Mouse (Mus musculus): ENCODE data around the gene Trub1. TPM values are rescaled to one million over a fixed set of nuclear protein-coding genes. Genes with fewer than 3 reads are reported as not detected.

Trub1 gene
- polyA plus RNA-seq, 1 experiment from 2014 or later: 14.6 TPM

DNA sequence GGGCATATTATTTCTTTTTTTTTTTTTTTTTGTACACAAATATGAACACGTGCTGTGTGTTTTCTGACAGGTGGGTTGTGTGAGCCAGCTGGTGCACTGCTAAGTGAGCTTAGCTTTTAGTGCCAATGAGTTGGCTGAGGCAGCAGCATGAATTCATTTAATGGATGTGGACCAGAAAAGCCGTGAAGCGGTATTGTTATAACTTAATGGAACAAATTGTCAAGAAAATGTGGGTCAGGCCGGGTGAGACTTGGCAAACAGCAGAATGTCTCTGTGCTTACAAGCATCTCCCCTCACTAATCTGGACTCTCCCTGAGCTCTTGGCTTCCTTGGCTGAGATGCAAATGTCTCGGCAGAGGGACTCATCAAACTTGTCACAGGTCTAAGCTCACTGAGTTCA lies 7.7 kb upstream of the Trub1 start:
- ATAC-seq: no peak

GRCm38 (mm10) chr19:57450849-57451248 lies 1.9 kb upstream of the Trub1 start:
- ATAC-seq: no peak
- Histone ChIP-seq H3K27me3 (replicated peaks) (no peaks in the 10 kb centered on the region), H3K4me3 (no peak overlapping the region), H3K36me3 (no peaks in the 10 kb centered on the region), H3K9ac (no peak overlapping the region), H3K27ac (no peak overlapping the region), H3K4me2 (no peak overlapping the region), H3K9me3 (replicated peaks) (no peaks in the 10 kb centered on the region), H3K4me1 (peaks cover 19% of the 10 kb centered on the region)
- 35% methylated on average over 1 of the region's 1 CpGs for WGBS (ENCODE audit: insufficient replicate concordance)

More for the DNA sequence above, 7.7 kb upstream of the Trub1 start:
- no peak overlapping the region for H3K4me3 ChIP-seq
- H3K27ac ChIP-seq: no peak overlapping the region
- 60% methylated on average over 5 of the region's 5 CpGs for WGBS (ENCODE audit: insufficient replicate concordance)
- H3K9ac ChIP-seq: no peak overlapping the region
- H3K36me3 ChIP-seq: no peaks in the 10 kb centered on the region
- no peaks in the 10 kb centered on the region for H3K9me3 ChIP-seq (replicated peaks)
- no peaks in the 10 kb centered on the region for H3K4me1 ChIP-seq
- no peak overlapping the region for H3K4me2 ChIP-seq
- H3K27me3 ChIP-seq (replicated peaks): 0 out of 2 replicates have a peak, but pooled peaks cover 4% of the 10 kb centered on the region

- Histone ChIP-seq H3K4me3 (no peak overlapping the region), H3K4me2 (no peak overlapping the region), H3K9ac (no peak overlapping the region), H3K9me3 (replicated peaks) (no peaks in the 10 kb centered on the region), H3K27ac (no peak overlapping the region), H3K27me3 (replicated peaks) (no peaks in the 10 kb centered on the region), H3K36me3 (no peaks in the 10 kb centered on the region), H3K4me1 (peaks cover 19% of the 10 kb centered on the region)
- no peak for ATAC-seq
- 83% methylated on average over 4 of the region's 4 CpGs for WGBS (ENCODE audit: insufficient replicate concordance)
Measured at GRCm38 (mm10) chr19:57451762-57452161, 950 bp upstream of the Trub1 start.

DNA sequence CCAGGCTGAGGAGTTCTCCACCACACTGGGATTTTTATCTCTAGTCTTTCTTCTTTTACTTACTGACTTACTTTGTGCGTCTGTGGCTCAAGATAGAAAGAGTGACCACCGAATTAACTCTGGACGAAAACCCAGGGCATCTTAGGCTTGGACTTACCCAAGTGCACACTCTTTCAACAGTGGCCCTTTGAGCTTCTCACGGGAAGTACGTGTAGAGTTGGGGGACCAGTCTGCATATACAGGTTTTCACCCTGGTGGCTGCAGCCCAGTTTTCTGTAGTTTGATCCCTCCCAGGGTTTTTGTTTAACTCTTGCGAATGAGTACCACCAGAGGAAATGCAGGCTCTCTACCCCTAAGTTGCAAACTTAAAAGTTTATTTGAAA lies 497 bp downstream of the Trub1 start:
- Histone ChIP-seq H3K4me2 (peak overlapping the region; percentile 78), H3K9ac (peak overlapping the region; percentile 85), H3K27me3 (replicated peaks) (no peaks in the 10 kb centered on the region), H3K4me1 (peaks cover 19% of the 10 kb centered on the region), H3K27ac (peak overlapping the region; percentile 33; the same call in 1 of the 2 replicates), H3K9me3 (replicated peaks) (no peaks in the 10 kb centered on the region), H3K36me3 (peaks cover 3% of the 10 kb centered on the region), H3K4me3 (peak overlapping the region; percentile 82)
- ATAC-seq: peak; percentile 49
- 2% methylated on average over 6 of the region's 6 CpGs for WGBS (ENCODE audit: insufficient replicate concordance)

- no peaks in the 10 kb centered on the region for H3K27me3 ChIP-seq (replicated peaks)
- peaks cover 19% of the 10 kb centered on the region for H3K36me3 ChIP-seq
- WGBS (ENCODE audit: insufficient replicate concordance): 89% methylated on average over 25 of the region's 25 CpGs
- H3K4me2 ChIP-seq: no peak overlapping the region
- H3K4me3 ChIP-seq: no peak overlapping the region
- no peak for ATAC-seq
- H3K9me3 ChIP-seq (replicated peaks): no peaks in the 10 kb centered on the region
- no peak overlapping the region for H3K9ac ChIP-seq
- no peak overlapping the region for H3K27ac ChIP-seq
- H3K4me1 ChIP-seq: peaks cover 19% of the 10 kb centered on the region
Measured at GRCm38 (mm10) chr19:57455286-57455960, 2.7 kb downstream of the Trub1 start.

DNA sequence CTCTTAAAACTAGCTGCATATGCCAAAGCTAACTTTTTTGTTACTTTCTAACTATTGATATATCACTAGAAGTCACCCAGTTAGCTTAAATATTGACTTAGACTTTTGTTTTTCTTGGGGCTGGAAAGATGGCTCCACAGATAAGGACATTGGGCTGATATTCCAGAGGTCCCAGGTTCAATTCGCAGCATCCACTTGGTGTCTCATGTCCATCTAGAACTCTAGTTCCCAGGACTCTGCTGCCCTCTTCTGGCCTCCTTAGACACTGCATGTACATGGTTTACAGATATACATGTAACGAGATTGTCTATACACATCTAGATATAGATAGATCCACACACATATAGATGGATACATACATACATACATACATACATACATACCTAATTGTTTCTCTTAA lies 4.4 kb downstream of the Trub1 start:
- H3K27me3 ChIP-seq (replicated peaks): no peaks in the 10 kb centered on the region
- H3K27ac ChIP-seq: no peak overlapping the region
- no peak overlapping the region for H3K4me2 ChIP-seq
- no peak overlapping the region for H3K4me3 ChIP-seq
- no peak overlapping the region for H3K9ac ChIP-seq
- H3K36me3 ChIP-seq: peaks cover 31% of the 10 kb centered on the region
- peaks cover 19% of the 10 kb centered on the region for H3K4me1 ChIP-seq
- ATAC-seq: no peak
- 58% methylated on average over 2 of the region's 2 CpGs for WGBS (ENCODE audit: insufficient replicate concordance)
- no peaks in the 10 kb centered on the region for H3K9me3 ChIP-seq (replicated peaks)

GRCm38 (mm10) chr19:57463741-57464140 lies 11.0 kb downstream of the Trub1 start:
- 80% methylated on average over 8 of the region's 8 CpGs for WGBS (ENCODE audit: insufficient replicate concordance)
- ATAC-seq: no peak
- H3K4me3 ChIP-seq: no peak overlapping the region
- H3K4me2 ChIP-seq: no peak overlapping the region
- no peaks in the 10 kb centered on the region for H3K9me3 ChIP-seq (replicated peaks)
- H3K4me1 ChIP-seq: no peaks in the 10 kb centered on the region
- no peaks in the 10 kb centered on the region for H3K27me3 ChIP-seq (replicated peaks)
- no peak overlapping the region for H3K9ac ChIP-seq
- H3K36me3 ChIP-seq: peaks cover 71% of the 10 kb centered on the region
- H3K27ac ChIP-seq: no peak overlapping the region

- no peaks in the 10 kb centered on the region for H3K27me3 ChIP-seq (replicated peaks)
- ATAC-seq: no peak
- no peak overlapping the region for H3K4me2 ChIP-seq
- no peak overlapping the region for H3K27ac ChIP-seq
- no peak overlapping the region for H3K4me3 ChIP-seq
- 81% methylated on average over 7 of the region's 7 CpGs for WGBS (ENCODE audit: insufficient replicate concordance)
- H3K4me1 ChIP-seq: no peaks in the 10 kb centered on the region
- H3K9ac ChIP-seq: no peak overlapping the region
- no peaks in the 10 kb centered on the region; the same call in 1 of the 2 replicates for H3K9me3 ChIP-seq (replicated peaks)
- H3K36me3 ChIP-seq: peaks cover 74% of the 10 kb centered on the region
Measured at GRCm38 (mm10) chr19:57465742-57466141, 13.0 kb downstream of the Trub1 start.

GRCm38 (mm10) chr19:57471033-57471432 lies 18.3 kb downstream of the Trub1 start:
- Histone ChIP-seq H3K9me3 (replicated peaks) (no peaks in the 10 kb centered on the region; the same call in 1 of the 2 replicates), H3K9ac (no peak overlapping the region), H3K27me3 (replicated peaks) (no peaks in the 10 kb centered on the region), H3K4me1 (no peaks in the 10 kb centered on the region; the same call in 1 of the 2 replicates), H3K4me2 (no peak overlapping the region), H3K36me3 (peaks cover 66% of the 10 kb centered on the region), H3K4me3 (no peak overlapping the region), H3K27ac (no peak overlapping the region)
- ATAC-seq: no peak
- 80% methylated on average over 12 of the region's 12 CpGs for WGBS (ENCODE audit: insufficient replicate concordance)

DNA sequence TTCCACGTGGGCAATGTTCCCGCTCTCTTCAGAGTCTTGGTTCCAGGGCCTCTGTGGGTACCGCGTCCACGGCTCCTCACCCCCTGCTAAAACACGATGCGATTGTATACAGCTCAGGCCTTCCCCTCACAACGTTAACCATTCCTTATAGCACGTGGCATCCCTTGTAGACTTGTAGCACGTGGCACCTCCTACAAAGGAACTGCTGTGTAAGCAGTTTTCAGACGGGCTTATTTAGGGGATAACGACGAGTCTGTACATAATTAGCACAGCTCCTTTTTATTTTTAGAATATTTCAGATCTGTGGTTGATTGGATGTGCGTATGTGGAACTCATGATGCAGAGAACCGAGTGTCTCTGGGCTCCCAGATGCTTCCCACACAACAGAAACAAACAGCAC lies 19.5 kb downstream of the Trub1 start:
- no peak overlapping the region for H3K27ac ChIP-seq
- no peak overlapping the region for H3K9ac ChIP-seq
- peaks cover 8% of the 10 kb centered on the region for H3K4me1 ChIP-seq
- 83% methylated on average over 15 of the region's 15 CpGs for WGBS (ENCODE audit: insufficient replicate concordance)
- no peak overlapping the region for H3K4me2 ChIP-seq
- peaks cover 55% of the 10 kb centered on the region for H3K36me3 ChIP-seq
- no peaks in the 10 kb centered on the region for H3K27me3 ChIP-seq (replicated peaks)
- no peaks in the 10 kb centered on the region; the same call in 1 of the 2 replicates for H3K9me3 ChIP-seq (replicated peaks)
- ATAC-seq: no peak
- H3K4me3 ChIP-seq: no peak overlapping the region

GRCm38 (mm10) chr19:57473301-57473700 lies 20.6 kb downstream of the Trub1 start:
- WGBS (ENCODE audit: insufficient replicate concordance): 80% methylated on average over 16 of the region's 16 CpGs
- no peak for ATAC-seq

DNA sequence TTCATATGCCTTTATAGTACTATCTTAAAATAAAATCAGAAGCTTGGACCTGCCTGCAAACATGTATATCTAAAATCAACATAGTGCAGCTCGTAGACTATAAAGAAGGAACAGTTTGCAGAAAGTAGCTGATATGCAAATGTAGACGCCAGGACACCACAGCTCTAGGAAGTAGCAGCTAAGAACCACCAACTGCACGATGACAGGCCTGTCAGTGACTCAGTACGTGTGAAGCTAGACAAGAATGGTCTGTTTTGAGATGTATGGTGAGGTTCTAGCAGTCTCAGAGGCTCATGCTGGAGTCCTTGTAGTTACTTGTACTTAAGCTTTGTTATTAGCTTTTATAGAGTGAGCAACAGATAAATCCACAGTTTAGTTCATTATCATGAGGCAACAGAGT lies 22.6 kb downstream of the Trub1 start:
- no peak for ATAC-seq
- no peaks in the 10 kb centered on the region for H3K9me3 ChIP-seq (replicated peaks)
- 52% methylated on average over 4 of the region's 4 CpGs for WGBS (ENCODE audit: insufficient replicate concordance)

More at GRCm38 (mm10) chr19:57473301-57473700, 20.6 kb downstream of the Trub1 start:
- Histone ChIP-seq H3K27ac (no peak overlapping the region), H3K9ac (no peak overlapping the region), H3K27me3 (replicated peaks) (no peaks in the 10 kb centered on the region), H3K4me1 (peaks cover 11% of the 10 kb centered on the region), H3K4me3 (no peak overlapping the region), H3K36me3 (peaks cover 43% of the 10 kb centered on the region), H3K4me2 (no peak overlapping the region), H3K9me3 (replicated peaks) (no peaks in the 10 kb centered on the region; the same call in 1 of the 2 replicates)

GRCm38 (mm10) chr19:57477310-57477709 lies 24.6 kb downstream of the Trub1 start:
- Histone ChIP-seq H3K4me2 (no peak overlapping the region), H3K36me3 (peaks cover 31% of the 10 kb centered on the region), H3K4me3 (no peak overlapping the region), H3K27me3 (replicated peaks) (no peaks in the 10 kb centered on the region), H3K27ac (no peak overlapping the region), H3K4me1 (peaks cover 17% of the 10 kb centered on the region), H3K9ac (no peak overlapping the region), H3K9me3 (replicated peaks) (no peaks in the 10 kb centered on the region)
- WGBS (ENCODE audit: insufficient replicate concordance): 42% methylated on average over 8 of the region's 8 CpGs
- no peak for ATAC-seq

More for the DNA sequence above, 22.6 kb downstream of the Trub1 start:
- Histone ChIP-seq H3K36me3 (peaks cover 26% of the 10 kb centered on the region), H3K4me3 (no peak overlapping the region), H3K4me1 (peaks cover 17% of the 10 kb centered on the region), H3K27ac (no peak overlapping the region), H3K4me2 (no peak overlapping the region), H3K9ac (no peak overlapping the region), H3K27me3 (replicated peaks) (no peaks in the 10 kb centered on the region)

Measured in liver, embryonic 12.5 days (tissue).